Mouse (Mus musculus): ENCODE measurements around the gene Sos2. TPM values are rescaled to one million over a fixed set of nuclear protein-coding genes. Genes with fewer than 3 reads are reported as not detected.

Gene Sos2
- polyA plus RNA-seq (2016; fragmentation: Nextera tagmentation; extraction: Ambion mirVana): 10.4 and 12.1 TPM in 2 replicates

DNA sequence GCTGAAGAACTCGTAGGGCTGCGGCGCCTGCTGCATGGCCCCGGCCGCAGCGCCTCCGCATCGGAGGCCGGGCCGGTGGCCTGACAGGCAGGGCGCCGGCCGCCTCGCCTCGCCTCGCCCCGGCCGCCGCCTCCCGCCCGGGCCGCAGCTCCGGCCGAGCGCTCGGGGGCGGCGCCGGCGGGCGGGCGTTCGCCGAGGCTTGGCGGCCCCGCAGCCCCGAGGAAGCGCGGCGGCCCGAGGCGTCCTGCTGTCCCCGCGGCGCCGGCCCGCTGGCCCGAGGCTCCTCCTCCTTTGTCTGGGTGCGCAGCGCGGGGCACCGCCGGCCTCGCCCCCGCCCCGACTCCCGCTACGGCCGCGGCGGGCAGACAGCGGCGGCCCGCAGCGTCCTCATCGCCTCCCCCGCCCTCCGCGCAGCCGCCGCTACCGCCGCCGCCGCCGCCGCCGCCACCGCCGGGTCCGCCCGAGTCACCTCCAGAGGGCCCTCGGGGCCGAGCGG, at the start of gene Sos2:
Gene Sos2 (minus strand): TSS at position 287 of the 496 bp plus-strand sequence.
- ATAC-seq (ENCODE audit: low FRiP score): peak; percentile 89
- H3K4me2 ChIP-seq (replicated peaks): peak within 1 kb of the TSS; percentile 85
- H3K9me3 ChIP-seq (replicated peaks): no peaks in the 10 kb centered on the region
- H3K36me3 ChIP-seq: no peaks in the 10 kb centered on the region
- H3K4me1 ChIP-seq: peaks cover 9% of the 10 kb centered on the region
- 0% methylated on average over 50 of the region's 85 CpGs for WGBS
- H3K27ac ChIP-seq: peak within 1 kb of the TSS; percentile 97
- H3K9ac ChIP-seq: peak within 1 kb of the TSS; percentile 96
- no peaks in the 10 kb centered on the region for H3K27me3 ChIP-seq
- H3K4me3 ChIP-seq: peak within 1 kb of the TSS; percentile 94

DNA sequence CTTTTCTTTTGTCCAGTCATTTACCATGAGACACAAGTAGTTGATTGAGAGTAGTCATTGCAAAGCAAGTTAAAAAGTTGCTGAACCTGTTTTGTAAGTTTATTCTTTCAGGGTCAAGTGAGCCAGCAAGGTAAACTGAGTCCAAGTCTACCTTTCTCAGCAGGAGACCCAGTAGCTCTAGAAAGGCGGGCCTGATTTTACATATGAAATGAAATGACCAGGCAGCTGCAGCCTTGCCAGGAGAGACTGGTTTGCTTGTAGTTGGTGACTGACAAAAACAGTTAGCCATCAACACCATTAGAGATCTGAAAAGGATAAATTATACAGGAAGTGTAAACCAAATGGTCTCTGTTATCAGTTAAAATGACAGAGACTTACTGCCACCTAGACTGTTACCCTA, 48.7 kb upstream of the Sos2 start:
- Histone ChIP-seq H3K27ac (no peak overlapping the region), H3K4me3 (no peak overlapping the region), H3K27me3 (no peaks in the 10 kb centered on the region), H3K4me2 (replicated peaks) (no peak overlapping the region), H3K4me1 (peaks cover 4% of the 10 kb centered on the region; the same call in 1 of the 2 replicates), H3K9ac (no peak overlapping the region), H3K9me3 (replicated peaks) (no peaks in the 10 kb centered on the region), H3K36me3 (no peaks in the 10 kb centered on the region)
- 68% methylated on average over 1 of the region's 1 CpGs for WGBS
- ATAC-seq (ENCODE audit: low FRiP score): no peak

DNA sequence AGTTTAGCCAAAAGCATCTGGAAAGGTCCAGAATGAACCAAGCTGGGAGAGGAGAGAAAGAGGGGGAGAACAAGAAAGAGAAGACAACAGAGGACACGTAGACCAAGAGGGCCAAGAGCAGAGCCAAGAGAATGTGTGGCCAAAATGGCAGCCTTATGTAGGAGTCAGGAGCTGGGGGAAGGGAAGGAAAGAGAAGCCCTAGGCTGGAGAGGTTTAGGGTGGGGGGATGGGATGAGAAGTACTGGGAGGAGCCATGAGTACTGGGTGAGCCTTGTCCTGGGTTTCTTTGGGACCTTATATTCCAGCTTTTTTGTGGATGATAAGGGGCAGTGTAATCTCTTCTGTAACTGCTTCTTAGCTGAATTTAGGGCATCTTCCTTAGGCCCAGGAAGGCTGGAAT, 47.6 kb upstream of the Sos2 start:
- ATAC-seq (ENCODE audit: low FRiP score): no peak

DNA sequence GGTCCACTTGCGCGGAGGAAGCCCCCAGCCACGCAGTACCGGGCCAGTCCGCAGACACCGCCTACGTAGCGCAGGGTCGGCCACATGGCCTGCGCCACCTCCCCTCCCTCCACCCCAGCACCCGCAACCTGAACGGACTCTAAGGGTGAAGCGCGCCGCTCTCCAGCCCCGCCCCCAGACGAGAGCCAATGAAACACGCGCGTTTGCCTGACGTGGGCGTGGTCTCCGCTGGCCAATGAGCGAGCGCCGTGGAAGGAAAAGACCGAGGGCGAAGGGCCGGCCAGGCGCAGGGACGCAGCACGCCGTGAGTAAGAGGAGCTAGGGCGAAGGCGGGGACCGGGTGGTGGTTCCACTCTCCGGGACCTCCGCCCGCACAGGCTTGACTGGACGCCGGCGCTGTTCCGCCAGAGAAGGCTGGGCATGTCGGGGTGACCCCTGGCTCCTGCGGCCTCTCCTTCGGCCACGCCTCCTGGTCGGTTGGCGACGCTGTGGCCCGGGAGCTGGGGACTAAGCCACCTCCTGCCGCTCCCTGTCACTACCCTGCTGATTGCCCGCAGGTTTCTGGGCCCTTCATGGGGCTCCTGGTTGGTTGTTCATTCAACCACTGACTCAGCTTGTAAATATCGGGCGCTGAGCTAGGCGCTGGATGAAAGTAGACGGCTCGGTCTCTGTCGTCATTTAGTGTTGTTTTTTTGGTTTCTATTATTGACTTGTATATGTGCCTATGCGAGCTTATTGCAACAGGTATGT, 43.2 kb upstream of the Sos2 start, which contains the start of the genes L2hgdh and Atp5s:
Gene L2hgdh (minus strand): TSS at position 163 of the 750 bp plus-strand sequence.
Gene Atp5s (plus strand): TSS at position 240 of the 750 bp plus-strand sequence.
- peak within 1 kb of the TSS; percentile 83 for H3K9ac ChIP-seq
- H3K4me2 ChIP-seq (replicated peaks): peak within 1 kb of the TSS; percentile 92
- WGBS: under 1% methylated on average over 59 of the region's 60 CpGs
- peaks cover 17% of the 10 kb centered on the region for H3K4me1 ChIP-seq
- ATAC-seq (ENCODE audit: low FRiP score): peak; percentile 98
- peak within 1 kb of the TSS; percentile 82 for H3K27ac ChIP-seq
- peak within 1 kb of the TSS; percentile 78 for H3K4me3 ChIP-seq
- no peaks in the 10 kb centered on the region for H3K27me3 ChIP-seq
- no peaks in the 10 kb centered on the region for H3K9me3 ChIP-seq (replicated peaks)
- peaks cover 5% of the 10 kb centered on the region for H3K36me3 ChIP-seq

More for the DNA sequence above, 47.6 kb upstream of the Sos2 start:
- Histone ChIP-seq H3K4me2 (replicated peaks) (no peak overlapping the region), H3K27me3 (no peaks in the 10 kb centered on the region), H3K36me3 (no peaks in the 10 kb centered on the region), H3K9ac (no peak overlapping the region), H3K4me1 (peaks cover 7% of the 10 kb centered on the region), H3K4me3 (no peak overlapping the region), H3K27ac (no peak overlapping the region), H3K9me3 (replicated peaks) (no peaks in the 10 kb centered on the region)
- WGBS: 92% methylated on average over 1 of the region's 1 CpGs

DNA sequence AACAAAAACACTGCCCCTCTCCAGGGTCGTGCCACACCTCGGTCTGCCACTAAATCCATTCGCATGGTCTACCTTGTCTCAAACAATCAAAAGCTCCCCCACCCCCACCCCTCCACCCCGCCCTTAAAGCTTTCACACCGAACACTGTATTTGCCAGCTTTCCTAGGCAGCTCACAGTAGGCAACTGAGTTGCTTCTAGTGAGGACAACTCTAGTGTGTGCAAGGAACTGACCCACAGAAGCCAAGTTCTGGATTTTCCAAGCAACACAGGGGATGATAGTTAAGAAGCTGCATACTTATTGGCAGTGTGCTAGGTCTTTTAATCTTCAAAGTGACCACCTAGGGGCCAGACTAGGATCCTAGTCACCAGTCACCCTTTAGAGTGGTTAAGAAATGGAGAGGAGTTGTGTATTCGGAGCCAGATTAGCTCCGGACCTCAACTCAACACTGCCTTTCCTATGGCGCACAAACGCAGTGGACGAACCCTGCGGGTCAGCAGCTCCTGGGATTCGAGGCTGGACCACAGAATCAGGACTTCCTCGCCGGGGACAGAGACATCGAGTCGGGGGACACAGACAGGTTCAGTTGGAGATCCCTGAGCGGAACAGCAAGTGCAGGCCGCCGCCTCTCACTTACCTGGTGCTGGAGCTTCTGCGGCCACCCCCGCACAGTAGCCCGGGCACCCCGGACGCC, 42.5 kb upstream of the Sos2 start:
- WGBS: 4% methylated on average over 23 of the region's 24 CpGs

GRCm38 (mm10) chr12:69723376-69723775, 41.7 kb upstream of the Sos2 start:
- no peak overlapping the region for H3K9ac ChIP-seq
- 0 out of 2 replicates have a peak overlapping the region, but pooled peaks have one; percentile 78 for H3K4me3 ChIP-seq
- WGBS: 73% methylated on average over 2 of the region's 2 CpGs

More for the DNA sequence above, 42.5 kb upstream of the Sos2 start:
- ATAC-seq (ENCODE audit: low FRiP score): peak; percentile 3
- Histone ChIP-seq H3K27ac (0 out of 2 replicates have a peak overlapping the region, but pooled peaks have one; percentile 30), H3K4me3 (peak overlapping the region; percentile 78), H3K4me2 (replicated peaks) (peak overlapping the region; percentile 92), H3K4me1 (peaks cover 17% of the 10 kb centered on the region), H3K9ac (peak overlapping the region; percentile 83), H3K9me3 (replicated peaks) (peaks cover 7% of the 10 kb centered on the region), H3K27me3 (no peaks in the 10 kb centered on the region), H3K36me3 (peaks cover 12% of the 10 kb centered on the region)

GRCm38 (mm10) chr12:69722857-69723256, 41.2 kb upstream of the Sos2 start:
- Histone ChIP-seq H3K4me1 (peaks cover 17% of the 10 kb centered on the region), H3K4me3 (no peak overlapping the region), H3K27ac (no peak overlapping the region), H3K9ac (no peak overlapping the region), H3K4me2 (replicated peaks) (no peak overlapping the region), H3K27me3 (no peaks in the 10 kb centered on the region), H3K9me3 (replicated peaks) (peaks cover 13% of the 10 kb centered on the region), H3K36me3 (peaks cover 20% of the 10 kb centered on the region)
- ATAC-seq (ENCODE audit: low FRiP score): no peak
- 93% methylated on average over 3 of the region's 3 CpGs for WGBS

More at GRCm38 (mm10) chr12:69723376-69723775, 41.7 kb upstream of the Sos2 start:
- Histone ChIP-seq H3K27ac (no peak overlapping the region), H3K4me2 (replicated peaks) (peak overlapping the region; percentile 92), H3K4me1 (peaks cover 17% of the 10 kb centered on the region), H3K9me3 (replicated peaks) (peaks cover 13% of the 10 kb centered on the region), H3K27me3 (no peaks in the 10 kb centered on the region), H3K36me3 (peaks cover 16% of the 10 kb centered on the region)
- ATAC-seq (ENCODE audit: low FRiP score): no peak

DNA sequence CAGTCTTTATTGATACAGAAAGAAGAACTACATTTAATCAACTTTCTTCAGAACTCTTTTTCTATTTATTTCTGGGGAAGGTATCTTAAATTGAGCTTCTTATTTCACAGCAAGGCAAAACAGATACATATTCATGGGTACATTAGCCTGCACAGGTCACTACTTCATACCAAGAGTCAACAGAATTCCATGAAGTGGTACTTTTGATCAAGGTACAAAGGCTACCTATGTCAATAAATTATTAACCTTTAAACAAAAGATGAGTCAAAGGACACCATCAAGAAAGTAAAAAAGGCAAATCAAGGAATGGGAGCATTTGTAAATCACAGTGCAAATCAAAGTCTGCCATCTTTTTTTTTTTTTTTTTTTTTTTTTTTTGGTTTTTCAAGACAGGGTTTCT, 32.0 kb upstream of the Sos2 start:
- peaks cover 11% of the 10 kb centered on the region for H3K36me3 ChIP-seq
- H3K4me3 ChIP-seq: no peak overlapping the region
- no peak for ATAC-seq (ENCODE audit: low FRiP score)
- no peak overlapping the region for H3K9ac ChIP-seq
- H3K27ac ChIP-seq: no peak overlapping the region
- 0 out of 2 replicates have a peak, but pooled peaks cover 1% of the 10 kb centered on the region for H3K9me3 ChIP-seq (replicated peaks)
- H3K27me3 ChIP-seq: no peaks in the 10 kb centered on the region
- H3K4me1 ChIP-seq: no peaks in the 10 kb centered on the region
- H3K4me2 ChIP-seq (replicated peaks): no peak overlapping the region

- peaks cover 4% of the 10 kb centered on the region; the same call in 1 of the 2 replicates for H3K36me3 ChIP-seq
- ATAC-seq (ENCODE audit: low FRiP score): no peak
- H3K4me3 ChIP-seq: no peak overlapping the region
- no peak overlapping the region for H3K4me2 ChIP-seq (replicated peaks)
- H3K4me1 ChIP-seq: no peaks in the 10 kb centered on the region
- 88% methylated on average over 11 of the region's 11 CpGs for WGBS
- no peak overlapping the region for H3K9ac ChIP-seq
- no peaks in the 10 kb centered on the region for H3K27me3 ChIP-seq
- H3K9me3 ChIP-seq (replicated peaks): no peaks in the 10 kb centered on the region
- H3K27ac ChIP-seq: no peak overlapping the region
Measured at GRCm38 (mm10) chr12:69704799-69705458, 23.3 kb upstream of the Sos2 start.

DNA sequence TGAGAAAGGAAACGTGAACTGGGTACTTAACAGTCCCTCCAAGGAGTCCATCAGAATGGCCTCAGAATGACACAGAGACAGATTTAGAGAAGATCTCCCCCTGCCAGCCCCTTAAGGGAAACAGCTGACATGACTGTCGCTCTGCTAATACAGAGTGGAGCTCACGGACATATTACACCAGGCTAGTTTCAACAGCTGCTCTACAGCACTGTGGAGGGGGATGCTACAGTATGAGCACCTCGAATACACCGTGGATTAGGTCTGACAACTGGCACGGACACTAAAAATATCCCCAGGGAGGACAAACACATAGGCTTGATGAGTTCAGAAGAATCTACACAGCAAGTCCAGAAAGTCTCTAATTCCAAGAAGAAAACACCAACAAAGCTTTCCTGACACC, 16.7 kb upstream of the Sos2 start:
- Histone ChIP-seq H3K27me3 (no peaks in the 10 kb centered on the region), H3K4me1 (no peaks in the 10 kb centered on the region), H3K4me3 (no peak overlapping the region), H3K9me3 (replicated peaks) (no peaks in the 10 kb centered on the region), H3K4me2 (replicated peaks) (no peak overlapping the region), H3K27ac (no peak overlapping the region), H3K9ac (no peak overlapping the region), H3K36me3 (peaks cover 8% of the 10 kb centered on the region; the same call in 1 of the 2 replicates)
- no peak for ATAC-seq (ENCODE audit: low FRiP score)
- 86% methylated on average over 6 of the region's 6 CpGs for WGBS

DNA sequence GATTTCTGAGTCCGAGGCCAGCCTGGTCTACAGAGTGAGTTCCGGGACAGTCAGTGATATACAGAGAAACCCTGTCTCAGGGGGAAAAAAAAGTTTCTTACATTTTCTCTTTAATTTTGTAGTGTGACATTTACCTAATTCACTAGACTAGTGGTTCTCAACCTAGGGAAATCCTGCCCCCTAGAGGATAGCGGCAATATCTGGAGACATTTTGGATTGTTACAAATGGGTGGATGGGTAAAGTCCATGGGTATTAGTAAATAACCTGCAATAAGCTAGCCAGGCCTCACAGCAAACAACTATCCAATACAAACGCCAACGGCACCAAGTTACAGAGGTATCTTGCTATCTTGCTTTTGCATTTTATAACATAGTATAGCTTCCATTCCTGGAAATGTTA, 15.1 kb upstream of the Sos2 start:
- 76% methylated on average over 5 of the region's 5 CpGs for WGBS
- H3K9ac ChIP-seq: no peak overlapping the region
- H3K4me3 ChIP-seq: no peak overlapping the region
- H3K4me1 ChIP-seq: no peaks in the 10 kb centered on the region
- no peak overlapping the region for H3K4me2 ChIP-seq (replicated peaks)
- no peak for ATAC-seq (ENCODE audit: low FRiP score)
- no peaks in the 10 kb centered on the region for H3K27me3 ChIP-seq
- no peaks in the 10 kb centered on the region for H3K9me3 ChIP-seq (replicated peaks)
- H3K27ac ChIP-seq: no peak overlapping the region
- peaks cover 6% of the 10 kb centered on the region; the same call in 1 of the 2 replicates for H3K36me3 ChIP-seq

DNA sequence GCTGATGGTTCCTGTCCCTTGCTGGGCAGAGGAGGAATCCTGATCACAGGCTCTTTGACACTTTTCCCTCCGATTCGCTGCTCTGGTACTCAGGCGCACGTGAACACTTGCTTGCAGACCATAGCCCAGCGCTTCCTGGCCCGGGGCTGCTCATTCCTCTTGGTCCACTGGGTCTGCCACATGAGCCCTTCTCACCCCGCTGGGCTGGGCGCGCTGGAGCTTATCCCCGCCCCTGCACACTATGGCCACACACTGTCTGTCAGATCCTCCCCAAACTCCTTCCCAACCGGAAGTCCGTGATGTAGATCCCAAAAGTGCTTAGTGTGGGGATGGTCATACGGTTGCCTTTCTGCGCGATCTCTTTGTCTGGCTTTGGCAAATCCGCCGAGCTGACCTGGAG, 11.8 kb upstream of the Sos2 start:
- 79% methylated on average over 17 of the region's 17 CpGs for WGBS
- Histone ChIP-seq H3K4me2 (replicated peaks) (no peak overlapping the region), H3K9me3 (replicated peaks) (no peaks in the 10 kb centered on the region), H3K4me1 (no peaks in the 10 kb centered on the region), H3K4me3 (no peak overlapping the region), H3K27me3 (no peaks in the 10 kb centered on the region), H3K36me3 (no peaks in the 10 kb centered on the region), H3K9ac (no peak overlapping the region), H3K27ac (no peak overlapping the region)
- no peak for ATAC-seq (ENCODE audit: low FRiP score)
